Mouse (Mus musculus): Measurements from ENCODE around the gene Ttc7b. TPM values are rescaled to one million over a fixed set of nuclear protein-coding genes. Genes with fewer than 3 reads are reported as not detected.

The Ttc7b gene
- total RNA-seq, 1 experiment, result 19.0 TPM

- Histone ChIP-seq H3K36me3 (ENCODE audit: control insufficient read depth, insufficient read depth, low read length, poor library complexity, severe bottlenecking) (peaks cover 15% of the 10 kb centered on the region; the same call in 1 of the 2 replicates), H3K9me3 (ENCODE audit: control insufficient read depth, insufficient read depth, low read depth, low read length) (no peaks in the 10 kb centered on the region), H3K4me3 (ENCODE audit: insufficient read depth in 1 of 2, low read depth in 1 of 2, low read length in 2 of 2, poor library complexity in 1 of 2, severe bottlenecking in 1 of 2) (no peak overlapping the region), H3K4me1 (ENCODE audit: control insufficient read depth in 2 of 2, insufficient read depth in 2 of 2, low read length in 2 of 2, poor library complexity in 1 of 2) (peaks cover 0 to 13% of the 10 kb centered on the region in 2 experiments; a peak in 1 of 4 replicates), H3K9ac (ENCODE audit: insufficient read depth, low read depth, low read length, poor library complexity, severe bottlenecking) (no peak overlapping the region), H3K27ac (ENCODE audit: insufficient read depth, low read depth, low read length, poor library complexity, severe bottlenecking) (no peak overlapping the region)
- in situ Hi-C loops (cut with MboI; ENCODE audit: low sequenced_read_pairs in 2 of 2, unreplicated experiment in 2 of 2), result no loop called here
- TF ChIP-seq ZC3H11A (IDR thresholded peaks at IDR 0.05; ENCODE audit: borderline replicate concordance, low read depth, low read length), result no peak
- no peak for TF ChIP-seq MAFK (IDR thresholded peaks at IDR 0.05; ENCODE audit: insufficient read depth, low read depth, low read length)
- no peak for TF ChIP-seq CHD2 (IDR thresholded peaks at IDR 0.05; ENCODE audit: low read depth, low read length)
- TF ChIP-seq HCFC1 (IDR thresholded peaks at IDR 0.05; ENCODE audit: borderline replicate concordance, insufficient read depth, low read length), result no peak
- no peak for TF ChIP-seq ZNF384 (IDR thresholded peaks at IDR 0.05; ENCODE audit: low read depth, low read length)
- DNase-seq (ENCODE audit: low read depth, low spot score), result no peak
These were observed 117.7 kb downstream of the Ttc7b start for GRCm38 (mm10) chr12:100403005-100403324.

- TF ChIP-seq ZC3H11A (IDR thresholded peaks at IDR 0.05; ENCODE audit: borderline replicate concordance, low read depth, low read length) (no peak), MAFK (IDR thresholded peaks at IDR 0.05; ENCODE audit: insufficient read depth, low read depth, low read length) (no peak), HCFC1 (IDR thresholded peaks at IDR 0.05; ENCODE audit: borderline replicate concordance, insufficient read depth, low read length) (no peak), CHD2 (IDR thresholded peaks at IDR 0.05; ENCODE audit: low read depth, low read length) (no peak), ZNF384 (IDR thresholded peaks at IDR 0.05; ENCODE audit: low read depth, low read length) (no peak)
- Histone ChIP-seq H3K36me3 (ENCODE audit: control insufficient read depth, insufficient read depth, low read length, poor library complexity, severe bottlenecking) (peaks cover 15% of the 10 kb centered on the region; the same call in 1 of the 2 replicates), H3K9me3 (ENCODE audit: control insufficient read depth, insufficient read depth, low read depth, low read length) (no peaks in the 10 kb centered on the region), H3K27ac (ENCODE audit: insufficient read depth, low read depth, low read length, poor library complexity, severe bottlenecking) (no peak overlapping the region), H3K4me3 (ENCODE audit: insufficient read depth in 1 of 2, low read depth in 1 of 2, low read length in 2 of 2, poor library complexity in 1 of 2, severe bottlenecking in 1 of 2) (no peak overlapping the region), H3K9ac (ENCODE audit: insufficient read depth, low read depth, low read length, poor library complexity, severe bottlenecking) (no peak overlapping the region), H3K4me1 (ENCODE audit: control insufficient read depth in 2 of 2, insufficient read depth in 2 of 2, low read length in 2 of 2, poor library complexity in 1 of 2) (peaks cover 0 to 11% of the 10 kb centered on the region in 2 experiments; a peak in 1 of 4 replicates)
- no peak for DNase-seq (ENCODE audit: low read depth, low spot score)
- in situ Hi-C loops (cut with MboI; ENCODE audit: low sequenced_read_pairs in 2 of 2, unreplicated experiment in 2 of 2), result no loop called here
These were observed 118.2 kb downstream of the Ttc7b start for GRCm38 (mm10) chr12:100402296-100403004.

GRCm38 (mm10) chr12:100400119-100400518 is 120.5 kb downstream of the Ttc7b start:
- Histone ChIP-seq H3K4me3 (ENCODE audit: insufficient read depth in 1 of 2, low read depth in 1 of 2, low read length in 2 of 2, poor library complexity in 1 of 2, severe bottlenecking in 1 of 2) (no peak overlapping the region), H3K4me1 (ENCODE audit: control insufficient read depth in 2 of 2, insufficient read depth in 2 of 2, low read length in 2 of 2, poor library complexity in 1 of 2) (no peaks in the 10 kb centered on the region; a peak in 1 of 4 replicates), H3K36me3 (ENCODE audit: control insufficient read depth, insufficient read depth, low read length, poor library complexity, severe bottlenecking) (peaks cover 15% of the 10 kb centered on the region; the same call in 1 of the 2 replicates), H3K9ac (ENCODE audit: insufficient read depth, low read depth, low read length, poor library complexity, severe bottlenecking) (no peak overlapping the region), H3K9me3 (ENCODE audit: control insufficient read depth, insufficient read depth, low read depth, low read length) (no peaks in the 10 kb centered on the region), H3K27ac (ENCODE audit: insufficient read depth, low read depth, low read length, poor library complexity, severe bottlenecking) (no peak overlapping the region)
- DNase-seq (ENCODE audit: low read depth, low spot score), result no peak
- no peak for TF ChIP-seq ZNF384 (IDR thresholded peaks at IDR 0.05; ENCODE audit: low read depth, low read length)
- TF ChIP-seq MAFK (IDR thresholded peaks at IDR 0.05; ENCODE audit: insufficient read depth, low read depth, low read length), result no peak
- no peak for TF ChIP-seq ZC3H11A (IDR thresholded peaks at IDR 0.05; ENCODE audit: borderline replicate concordance, low read depth, low read length)
- no peak for TF ChIP-seq CHD2 (IDR thresholded peaks at IDR 0.05; ENCODE audit: low read depth, low read length)
- TF ChIP-seq HCFC1 (IDR thresholded peaks at IDR 0.05; ENCODE audit: borderline replicate concordance, insufficient read depth, low read length), result no peak
- in situ Hi-C loops (cut with MboI; ENCODE audit: low sequenced_read_pairs in 2 of 2, unreplicated experiment in 2 of 2), result no loop called here

- no peaks in the 10 kb centered on the region for H3K9me3 ChIP-seq (ENCODE audit: control insufficient read depth, insufficient read depth, low read depth, low read length)
- TF ChIP-seq HCFC1 (IDR thresholded peaks at IDR 0.05; ENCODE audit: borderline replicate concordance, insufficient read depth, low read length) (no peak), MAFK (IDR thresholded peaks at IDR 0.05; ENCODE audit: insufficient read depth, low read depth, low read length) (no peak), ZNF384 (IDR thresholded peaks at IDR 0.05; ENCODE audit: low read depth, low read length) (no peak), ZC3H11A (IDR thresholded peaks at IDR 0.05; ENCODE audit: borderline replicate concordance, low read depth, low read length) (no peak), CHD2 (IDR thresholded peaks at IDR 0.05; ENCODE audit: low read depth, low read length) (no peak)
- H3K27ac ChIP-seq (ENCODE audit: insufficient read depth, low read depth, low read length, poor library complexity, severe bottlenecking), result no peak overlapping the region
- peaks cover 15% of the 10 kb centered on the region; the same call in 1 of the 2 replicates for H3K36me3 ChIP-seq (ENCODE audit: control insufficient read depth, insufficient read depth, low read length, poor library complexity, severe bottlenecking)
- no peaks in the 10 kb centered on the region; a peak in 1 of 4 replicates for H3K4me1 ChIP-seq (ENCODE audit: control insufficient read depth in 2 of 2, insufficient read depth in 2 of 2, low read length in 2 of 2, poor library complexity in 1 of 2)
- no peak for DNase-seq (ENCODE audit: low read depth, low spot score)
- H3K4me3 ChIP-seq (ENCODE audit: insufficient read depth in 1 of 2, low read depth in 1 of 2, low read length in 2 of 2, poor library complexity in 1 of 2, severe bottlenecking in 1 of 2), result no peak overlapping the region
- in situ Hi-C loops (cut with MboI; ENCODE audit: low sequenced_read_pairs in 2 of 2, unreplicated experiment in 2 of 2), result no loop called here
- H3K9ac ChIP-seq (ENCODE audit: insufficient read depth, low read depth, low read length, poor library complexity, severe bottlenecking), result no peak overlapping the region
These were observed 121.4 kb downstream of the Ttc7b start for GRCm38 (mm10) chr12:100399126-100399727.
